Mouse (Mus musculus): ENCODE data around the gene Pip4k2a.

The Pip4k2a gene

GRCm38 (mm10) chr2:18955671-18956070 is 42.3 kb downstream of the Pip4k2a start:
- no peak for DNase-seq (ENCODE audit: low spot score)

- no peak for DNase-seq (ENCODE audit: low spot score)
These were observed 42.9 kb downstream of the Pip4k2a start for GRCm38 (mm10) chr2:18955022-18955421.

- no peak for DNase-seq (ENCODE audit: low spot score)
These were observed 43.5 kb downstream of the Pip4k2a start for GRCm38 (mm10) chr2:18954422-18954821.

DNA sequence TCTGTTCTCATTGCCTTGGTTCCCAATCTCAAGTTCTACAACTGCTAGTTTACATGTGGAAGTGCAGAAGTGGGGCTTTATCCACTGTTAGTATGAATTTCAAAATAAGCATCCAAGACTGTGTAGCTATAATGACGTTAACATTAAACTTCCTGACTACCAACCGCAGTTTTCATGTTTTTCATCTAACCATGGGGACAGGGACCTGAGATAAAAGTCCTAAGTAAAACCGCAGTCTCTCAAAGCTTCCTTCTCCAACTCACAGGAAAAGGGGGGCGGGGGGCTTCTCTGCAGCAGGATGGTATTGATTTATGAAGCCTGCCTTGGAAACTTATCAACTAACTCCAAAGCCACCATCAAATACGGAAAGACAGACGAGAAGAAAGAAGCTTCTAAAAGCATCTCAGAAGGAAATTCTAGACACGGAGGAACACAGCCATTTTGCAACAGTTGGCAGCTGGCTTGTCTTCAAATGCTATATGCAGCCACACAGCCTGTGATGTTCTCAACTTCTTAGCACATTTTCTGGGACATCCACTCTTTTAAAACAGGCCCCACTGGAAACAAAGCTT is 45.7 kb downstream of the Pip4k2a start:
- DNase-seq (ENCODE audit: low spot score) = no peak

DNA sequence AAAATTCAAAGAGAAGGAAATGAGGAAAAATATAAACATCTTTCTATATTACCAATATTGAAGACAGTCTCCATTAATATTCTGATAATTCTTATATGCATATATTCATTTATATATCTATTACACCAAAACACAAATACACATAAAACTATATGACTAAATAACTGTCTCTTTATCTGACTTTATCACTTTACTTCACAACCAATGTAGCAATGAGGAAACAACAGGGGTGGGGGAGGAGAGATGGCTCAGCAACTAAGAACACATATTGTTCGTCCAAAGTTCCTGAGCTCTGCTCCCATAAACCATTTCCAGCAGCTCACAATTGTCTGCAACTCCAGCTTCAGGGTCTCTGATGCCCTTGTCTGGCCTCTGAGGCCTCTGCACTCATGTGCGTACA is 47.2 kb downstream of the Pip4k2a start:
- no peak for DNase-seq (ENCODE audit: low spot score)

GRCm38 (mm10) chr2:18948741-18949140 is 49.2 kb downstream of the Pip4k2a start:
- DNase-seq (ENCODE audit: low spot score) = no peak

DNA sequence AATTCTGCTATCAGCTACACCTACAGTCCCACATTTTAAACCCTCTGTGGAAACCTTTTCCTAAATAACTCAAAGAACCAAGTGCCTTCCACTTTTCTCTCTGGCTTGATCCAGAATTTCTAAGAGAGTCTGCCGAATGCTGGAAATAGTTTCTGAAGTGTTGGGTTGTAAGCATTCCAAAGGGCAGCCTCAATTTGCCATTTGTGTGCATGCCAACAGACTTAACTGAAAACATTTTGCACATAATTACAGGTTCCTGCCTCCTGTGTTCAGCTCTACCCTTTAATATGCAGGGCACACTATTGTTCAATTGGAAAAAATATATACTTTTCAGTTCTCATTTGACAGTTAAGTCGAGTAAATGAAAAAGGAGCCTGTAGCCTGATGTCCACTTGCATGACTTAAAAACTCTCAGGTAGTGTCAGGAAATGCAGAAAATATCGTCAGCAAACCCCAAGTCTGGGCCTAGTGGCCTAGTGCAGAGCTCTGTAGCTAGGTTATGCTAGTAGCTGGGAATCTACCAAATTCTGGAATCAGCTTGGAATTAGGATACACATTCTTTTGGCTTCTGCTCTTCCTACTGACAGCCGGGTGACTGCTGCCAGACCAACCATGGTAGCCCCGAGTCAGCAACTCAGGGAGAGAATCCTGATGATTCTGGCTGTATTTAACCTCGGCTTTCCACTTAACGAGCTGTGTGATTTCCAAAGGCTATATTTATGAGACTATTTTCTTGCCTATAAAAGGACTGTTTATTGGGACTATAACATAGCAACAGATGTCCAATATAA is 50.1 kb downstream of the Pip4k2a start:
- no peak for DNase-seq (ENCODE audit: low spot score)

DNA sequence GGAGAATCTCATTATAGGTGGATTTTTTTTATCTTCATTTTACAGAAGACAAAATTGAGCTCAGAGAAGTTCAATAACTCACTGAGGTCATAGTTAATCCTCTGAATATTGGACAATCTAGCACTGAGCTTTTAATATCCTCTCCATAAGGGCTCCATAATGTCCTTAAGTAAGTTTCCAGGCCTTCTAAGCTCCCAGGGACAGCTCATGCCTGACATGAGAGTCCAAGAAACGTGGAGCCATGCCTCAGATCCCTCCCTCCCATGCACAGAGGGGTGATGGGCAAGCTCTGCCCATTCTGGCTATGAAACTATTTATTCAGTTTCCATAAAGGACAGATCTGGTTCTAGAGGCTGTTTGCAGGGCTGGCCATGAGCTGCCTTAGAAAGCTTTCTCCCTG is 52.5 kb downstream of the Pip4k2a start:
- no peak for DNase-seq (ENCODE audit: low spot score)

GRCm38 (mm10) chr2:18943930-18944329 is 54.0 kb downstream of the Pip4k2a start:
- no peak for DNase-seq (ENCODE audit: low spot score)

DNA sequence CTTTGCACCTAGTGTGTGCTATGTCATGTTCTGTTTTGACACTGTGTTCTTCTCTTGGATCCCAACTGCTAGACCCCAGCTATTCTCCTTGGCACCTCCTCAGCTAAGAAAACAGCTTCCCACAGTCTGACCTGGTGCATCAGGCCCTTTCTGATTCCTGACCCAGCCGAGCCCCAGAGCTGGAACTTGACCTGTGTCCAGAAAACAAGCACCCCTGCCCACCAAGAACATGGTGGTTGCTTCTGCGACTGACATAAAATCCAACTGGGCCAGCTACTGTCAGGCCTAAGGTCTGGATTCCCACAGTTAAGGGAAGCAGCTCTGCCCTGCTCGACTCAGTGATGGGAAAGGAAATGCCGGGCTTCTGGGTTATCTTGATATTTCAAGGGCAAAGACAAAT is 54.6 kb downstream of the Pip4k2a start:
- DNase-seq (ENCODE audit: low spot score) = no peak

DNA sequence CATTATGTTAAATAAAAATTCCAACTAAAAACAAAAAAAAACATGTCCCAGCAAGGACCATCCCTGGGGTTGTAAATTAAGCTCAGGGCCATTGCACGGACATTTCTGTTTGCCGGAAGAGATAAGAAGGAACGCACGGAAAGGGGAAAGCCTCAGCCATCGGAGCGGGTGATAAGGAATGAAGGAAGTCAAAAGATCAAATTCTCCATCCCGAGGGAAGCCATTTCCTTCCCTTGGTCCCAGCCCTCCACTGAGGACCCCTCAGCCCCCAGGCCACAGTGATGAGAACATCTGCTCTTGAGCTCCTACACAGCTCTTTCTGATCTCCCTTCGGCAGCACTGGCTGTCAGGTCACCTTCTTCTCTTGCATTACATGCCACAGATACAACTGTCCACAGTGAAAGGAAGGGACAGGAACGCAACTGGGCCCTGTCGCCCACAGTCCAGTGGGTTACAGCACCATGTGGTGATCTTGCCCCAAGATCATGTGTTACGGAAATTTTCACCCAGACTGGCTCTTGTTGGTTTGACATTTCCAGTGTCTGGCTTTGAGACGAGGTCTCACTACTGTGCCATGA is 57.1 kb downstream of the Pip4k2a start:
- no peak for DNase-seq (ENCODE audit: low spot score)

- DNase-seq (ENCODE audit: low spot score) = no peak
These were observed 59.0 kb downstream of the Pip4k2a start for GRCm38 (mm10) chr2:18938923-18939329.

- DNase-seq (ENCODE audit: low spot score) = no peak
These were observed 59.7 kb downstream of the Pip4k2a start for GRCm38 (mm10) chr2:18938232-18938631.

DNA sequence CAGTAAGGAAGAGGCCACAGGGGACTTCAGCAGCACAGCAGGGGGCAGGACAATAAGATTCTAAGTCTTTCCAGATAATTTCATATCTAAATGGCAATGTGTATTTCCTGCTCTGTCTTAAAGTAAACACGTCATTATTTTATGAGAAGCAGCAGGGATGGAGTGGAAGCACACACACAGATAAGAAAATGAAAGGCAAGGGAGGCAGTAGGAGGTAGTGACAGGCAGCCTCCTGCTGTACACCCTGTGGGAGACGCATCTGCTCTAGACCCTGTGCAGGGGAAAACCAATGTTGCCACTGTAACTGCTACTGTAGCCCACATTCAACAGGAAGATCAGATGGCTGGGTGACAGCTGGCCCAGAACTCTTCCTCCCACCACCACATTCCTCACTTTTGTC is 60.3 kb downstream of the Pip4k2a start:
- DNase-seq (ENCODE audit: low spot score) = no peak

- DNase-seq (ENCODE audit: low spot score) = no peak
These were observed 61.5 kb downstream of the Pip4k2a start for GRCm38 (mm10) chr2:18936446-18936845.

GRCm38 (mm10) chr2:18935581-18936027 is 62.3 kb downstream of the Pip4k2a start:
- DNase-seq (ENCODE audit: low spot score) = no peak

DNA sequence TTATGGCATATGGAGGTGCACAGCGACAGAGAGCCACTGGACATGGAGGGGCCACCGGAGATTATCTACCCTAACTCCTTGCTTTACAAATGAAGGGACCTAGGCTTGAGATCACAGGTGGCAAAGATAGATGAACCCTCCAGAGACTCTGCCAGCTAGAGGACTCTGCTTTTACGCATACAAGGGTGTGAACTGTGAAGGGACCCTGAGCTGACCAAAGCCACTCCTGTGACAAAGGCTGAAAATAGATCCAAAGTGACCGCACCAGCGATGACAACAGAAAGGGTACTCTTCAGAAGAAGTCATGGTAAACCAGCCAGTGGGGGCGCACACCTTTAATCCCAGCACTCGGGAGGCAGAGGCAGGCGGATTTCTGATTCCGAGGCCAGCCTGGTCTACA is 63.8 kb downstream of the Pip4k2a start:
- no peak for DNase-seq (ENCODE audit: low spot score)

- no peak for DNase-seq (ENCODE audit: low spot score)
These were observed 64.5 kb downstream of the Pip4k2a start for GRCm38 (mm10) chr2:18933418-18933817.

DNA sequence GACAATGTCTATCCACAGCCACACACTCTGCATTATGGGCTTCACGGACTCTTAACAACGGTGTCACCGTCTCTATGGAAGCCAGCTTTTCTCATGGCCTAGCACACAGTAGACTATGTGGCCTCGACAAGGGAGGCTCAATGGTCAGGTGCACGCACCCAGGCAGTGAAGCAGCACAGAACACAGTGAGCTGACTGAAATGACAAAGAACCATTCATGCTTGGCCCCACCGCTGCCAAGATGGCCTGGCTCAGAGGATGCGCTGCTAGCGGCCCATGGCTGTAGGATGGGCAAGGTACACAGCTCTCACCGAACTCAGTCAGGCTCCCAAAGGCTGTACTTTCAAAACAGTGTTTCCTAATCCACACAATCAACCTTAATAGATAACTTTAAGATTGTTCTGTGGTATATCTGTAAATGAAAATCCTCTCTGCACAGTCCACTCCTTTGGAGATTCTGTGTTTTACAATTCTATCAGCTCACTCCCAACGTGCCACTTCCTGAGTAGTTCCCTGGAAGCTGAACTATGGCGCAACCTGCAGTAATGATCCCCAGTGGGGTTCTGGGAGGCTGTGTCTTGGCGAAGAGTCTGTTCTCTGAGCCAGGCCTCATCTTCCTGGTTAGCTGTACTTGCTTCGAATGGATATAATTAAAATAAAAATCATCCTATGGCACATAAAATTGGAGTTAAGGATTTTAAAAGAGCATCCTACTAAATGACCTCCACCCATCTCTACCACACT is 67.4 kb downstream of the Pip4k2a start:
- no peak for DNase-seq (ENCODE audit: low spot score)

- DNase-seq (ENCODE audit: low spot score) = no peak
These were observed 69.2 kb downstream of the Pip4k2a start for GRCm38 (mm10) chr2:18928597-18929257.

GRCm38 (mm10) chr2:18928196-18928595 is 69.7 kb downstream of the Pip4k2a start:
- DNase-seq (ENCODE audit: low spot score) = no peak

All from spleen, adult 12 weeks (tissue).